Mouse (Mus musculus) left cerebral cortex, adult 11 months (tissue): ENCODE data around the gene Ccdc6.

Source experiments
- DNase-seq: peaks from one replicate; pipeline ENCODE4 v3.0.0; 2022; ENCODE audit warnings: low spot score

Gene Ccdc6

DNA sequence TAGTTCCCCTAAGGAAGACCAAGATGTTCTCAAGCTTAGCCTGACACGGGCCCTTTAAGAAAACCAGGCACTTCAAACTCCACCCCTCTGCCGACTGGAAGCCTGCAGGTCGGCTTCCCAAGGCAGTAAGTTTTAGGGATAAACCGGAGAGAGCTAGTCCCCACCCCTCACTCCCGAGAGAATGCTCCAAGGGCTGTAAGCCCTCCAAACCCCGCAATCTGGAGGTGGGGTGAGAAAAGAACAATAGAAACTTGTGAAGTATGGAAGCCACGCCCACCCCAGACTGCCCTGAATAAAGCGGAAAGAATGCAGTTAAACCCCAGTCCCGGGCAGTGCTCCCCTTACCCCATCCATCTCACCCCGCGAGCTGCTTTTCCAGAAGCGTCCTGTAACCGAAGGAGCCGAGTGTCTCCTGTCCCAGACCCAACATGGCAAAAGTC, 1.9 kb upstream of the Ccdc6 start:
- no peak for DNase-seq

DNA sequence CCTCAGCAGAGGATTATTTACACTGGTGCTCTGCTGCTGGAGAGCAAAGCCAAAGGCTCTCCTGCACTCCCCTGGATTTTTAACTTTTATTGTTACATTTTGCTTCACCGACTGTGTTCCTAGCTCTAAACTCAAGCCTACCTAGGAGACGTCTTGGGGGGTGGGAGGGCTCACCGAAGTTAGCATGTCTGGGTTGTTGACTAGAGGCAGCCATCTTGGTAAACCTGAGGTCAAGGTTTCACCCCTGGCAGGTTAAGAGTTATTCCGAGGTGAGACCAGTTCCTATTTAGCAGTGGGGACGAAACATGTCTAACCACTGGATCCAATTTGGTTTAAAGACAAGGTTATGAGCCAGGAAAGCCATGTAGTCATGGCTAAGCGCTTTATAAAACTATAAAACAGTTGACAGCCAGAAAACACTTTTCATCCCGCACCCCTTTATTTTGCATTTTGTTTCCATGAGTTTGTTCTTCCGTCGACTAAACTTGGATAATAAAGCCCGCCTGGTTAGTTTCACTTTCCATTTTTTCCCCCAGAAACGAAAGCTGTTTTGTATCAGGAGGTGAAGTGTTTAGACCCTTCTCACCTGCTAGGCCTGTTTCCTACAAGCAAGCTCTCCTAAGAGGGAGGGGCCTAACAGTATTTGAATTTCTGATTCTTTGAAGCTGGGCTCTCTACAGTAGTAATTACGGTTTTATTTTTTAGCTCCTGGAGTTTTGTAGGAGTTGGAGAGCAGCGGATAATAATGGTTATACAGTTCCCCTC, 1.2 kb upstream of the Ccdc6 start:
- no peak for DNase-seq

GRCm38 (mm10) chr10:70097291-70097901, 475 bp downstream of the Ccdc6 start:
- DNase-seq: peak; percentile 14

GRCm38 (mm10) chr10:70097911-70098569, 1.1 kb downstream of the Ccdc6 start:
- DNase-seq: peak; percentile 42

- no peak for DNase-seq
Observed at GRCm38 (mm10) chr10:70098626-70099025, 1.7 kb downstream of the Ccdc6 start.

DNA sequence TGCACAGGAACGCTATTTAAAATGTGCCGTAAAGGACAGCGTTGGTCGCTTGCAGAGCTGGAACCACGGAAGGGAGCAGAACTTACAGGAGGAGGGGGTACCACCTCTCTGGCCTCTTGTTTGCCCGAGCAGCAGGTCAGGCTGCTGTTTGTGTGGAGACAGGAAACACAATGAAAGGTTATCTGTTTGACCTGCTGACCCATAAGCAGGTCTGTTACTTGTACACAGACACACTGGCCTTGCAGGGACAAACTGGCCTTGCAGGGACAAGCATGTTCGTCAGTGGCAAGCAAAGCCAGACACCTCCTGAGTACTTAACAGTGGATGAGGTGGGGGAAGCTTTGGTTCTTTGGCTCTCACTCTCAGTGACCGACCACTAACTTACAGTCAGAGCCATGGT, 2.1 kb downstream of the Ccdc6 start:
- DNase-seq: no peak

GRCm38 (mm10) chr10:70102086-70102485, 5.2 kb downstream of the Ccdc6 start:
- no peak for DNase-seq

GRCm38 (mm10) chr10:70108016-70108415, 11.1 kb downstream of the Ccdc6 start:
- DNase-seq: no peak

- DNase-seq: no peak
Observed at GRCm38 (mm10) chr10:70109974-70110373, 13.1 kb downstream of the Ccdc6 start.

GRCm38 (mm10) chr10:70110815-70111214, 13.9 kb downstream of the Ccdc6 start:
- DNase-seq: no peak

DNA sequence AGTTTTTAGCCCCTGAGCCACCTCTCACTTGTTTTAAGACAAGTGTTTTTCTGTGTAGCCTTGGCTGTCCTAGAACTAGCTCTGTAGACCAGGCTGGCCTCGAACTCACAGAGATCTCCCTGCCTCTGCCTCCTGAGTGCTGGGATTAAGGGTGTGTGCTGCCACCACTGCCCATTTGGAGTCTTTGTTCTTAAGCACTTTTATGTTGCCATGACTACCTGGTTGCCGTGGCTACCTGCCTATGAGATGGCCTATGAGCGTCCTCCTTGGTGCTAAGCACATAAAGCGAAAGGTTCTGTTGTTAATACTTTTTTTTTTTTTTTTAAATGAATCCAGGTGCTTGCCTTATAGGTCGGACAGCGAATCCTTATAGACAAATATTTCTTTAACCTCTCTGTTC, 14.7 kb downstream of the Ccdc6 start:
- no peak for DNase-seq

DNA sequence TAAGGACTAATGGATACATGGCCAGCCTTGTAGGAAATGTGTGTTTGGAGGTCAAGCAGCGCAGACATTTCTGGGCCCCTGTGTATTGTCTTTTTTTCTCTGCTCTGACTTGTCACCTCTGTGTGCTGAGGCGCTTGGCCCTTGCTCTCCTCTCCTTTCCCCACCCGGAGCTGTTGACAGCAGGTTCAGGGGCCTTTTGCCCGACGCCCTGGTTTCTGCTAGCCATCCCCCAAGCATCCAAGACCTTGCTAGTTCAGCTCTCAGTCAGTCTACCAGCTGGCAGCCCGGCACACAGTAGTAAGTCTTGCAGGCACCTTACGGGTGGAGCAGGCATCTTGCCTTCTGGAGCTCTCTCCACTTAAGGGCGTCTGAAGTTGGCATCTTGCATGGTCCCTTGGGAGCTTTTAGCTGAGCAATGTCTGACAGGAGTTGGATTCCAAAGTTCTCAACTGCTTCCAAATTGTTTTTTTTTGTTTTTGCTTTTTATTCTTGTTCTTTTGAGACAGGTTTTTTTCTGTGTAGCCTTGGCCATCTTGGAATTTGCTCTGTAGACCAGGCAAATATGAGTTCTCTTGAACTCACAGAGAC, 17.2 kb downstream of the Ccdc6 start:
- no peak for DNase-seq

DNA sequence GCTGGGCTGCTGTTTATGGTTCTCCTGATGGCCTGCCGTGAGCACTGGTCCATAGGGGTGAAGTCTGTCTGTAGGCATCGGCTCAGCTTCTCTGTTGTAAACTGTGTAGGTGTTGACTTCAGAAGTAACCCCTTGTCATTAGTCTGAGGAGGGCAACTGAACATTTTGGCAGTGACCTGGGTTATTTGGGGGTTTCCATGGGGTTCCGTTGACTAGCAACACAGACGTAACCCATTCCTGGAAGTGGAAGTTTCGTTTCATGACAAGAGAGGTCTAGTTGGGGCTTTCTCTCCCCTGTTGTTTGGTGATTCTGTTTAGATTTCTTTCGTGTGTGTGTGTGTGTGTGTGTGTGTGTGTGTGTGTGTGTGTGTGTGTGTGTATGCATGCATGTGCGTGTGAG, 19.5 kb downstream of the Ccdc6 start:
- no peak for DNase-seq

- no peak for DNase-seq
Observed at GRCm38 (mm10) chr10:70119451-70119850, 22.5 kb downstream of the Ccdc6 start.

DNA sequence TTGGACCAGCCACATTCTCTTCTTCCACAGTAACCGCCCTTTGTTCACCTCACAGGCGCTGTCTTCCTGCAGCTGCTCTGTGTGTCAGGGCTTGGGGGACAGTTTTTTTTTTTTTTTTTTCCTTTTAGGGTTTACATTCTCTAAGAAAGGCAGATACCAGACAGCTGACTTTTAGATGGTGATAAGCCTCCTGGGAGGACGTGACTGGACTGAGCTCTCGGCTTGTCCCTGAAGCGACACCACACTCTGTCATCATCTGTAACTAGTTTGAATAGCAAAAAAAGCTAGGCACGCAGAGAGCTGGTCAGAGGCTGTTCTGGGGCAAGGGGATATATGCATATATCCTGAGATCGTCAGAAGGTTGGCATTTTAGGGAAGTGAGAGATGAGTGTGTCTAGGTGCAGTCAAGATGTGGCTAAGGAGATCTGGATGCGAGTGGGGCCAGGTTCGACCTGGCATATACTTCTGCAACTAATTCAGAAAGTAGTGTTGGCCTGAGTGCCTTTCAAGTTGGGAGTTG, 23.0 kb downstream of the Ccdc6 start:
- DNase-seq: no peak

DNA sequence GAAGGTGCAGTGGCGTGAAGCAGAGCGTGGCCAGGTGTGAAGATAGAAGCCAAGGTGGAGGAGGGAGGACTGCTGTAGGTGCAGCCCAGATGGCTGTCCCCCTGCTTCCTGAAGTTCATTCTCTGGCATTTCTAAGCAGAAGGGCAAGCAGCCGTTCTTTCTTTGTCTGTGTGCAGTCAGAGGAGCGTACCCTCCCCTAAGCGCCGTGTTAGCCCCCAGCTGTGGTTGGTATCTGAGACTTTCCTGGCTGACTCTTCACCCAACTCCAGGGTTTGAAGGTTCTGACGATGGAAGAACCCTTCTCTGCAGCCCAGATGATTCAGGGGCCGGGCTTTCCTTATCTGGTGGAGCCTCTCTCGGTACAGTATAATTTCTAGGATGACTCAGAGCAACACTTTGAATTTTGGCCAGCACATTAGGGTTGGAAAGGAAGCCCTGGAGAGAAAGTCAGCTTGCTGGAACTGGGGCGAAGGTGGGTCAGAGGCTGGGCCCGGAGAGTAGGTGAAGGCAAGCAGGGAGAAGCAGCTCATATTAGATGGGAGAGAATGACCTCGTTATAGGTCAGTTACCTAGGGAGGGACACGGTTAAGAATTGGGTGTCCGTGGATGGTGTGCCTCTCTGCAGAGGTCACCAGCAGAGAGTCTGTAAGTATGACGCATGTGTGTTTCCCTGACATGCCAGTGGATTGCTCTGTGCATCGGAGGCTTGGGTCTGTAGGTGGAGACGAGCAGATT, 23.9 kb downstream of the Ccdc6 start:
- no peak for DNase-seq

- no peak for DNase-seq
Observed at GRCm38 (mm10) chr10:70121406-70121695, 24.4 kb downstream of the Ccdc6 start.

- DNase-seq: no peak
Observed at GRCm38 (mm10) chr10:70123454-70123853, 26.5 kb downstream of the Ccdc6 start.

DNA sequence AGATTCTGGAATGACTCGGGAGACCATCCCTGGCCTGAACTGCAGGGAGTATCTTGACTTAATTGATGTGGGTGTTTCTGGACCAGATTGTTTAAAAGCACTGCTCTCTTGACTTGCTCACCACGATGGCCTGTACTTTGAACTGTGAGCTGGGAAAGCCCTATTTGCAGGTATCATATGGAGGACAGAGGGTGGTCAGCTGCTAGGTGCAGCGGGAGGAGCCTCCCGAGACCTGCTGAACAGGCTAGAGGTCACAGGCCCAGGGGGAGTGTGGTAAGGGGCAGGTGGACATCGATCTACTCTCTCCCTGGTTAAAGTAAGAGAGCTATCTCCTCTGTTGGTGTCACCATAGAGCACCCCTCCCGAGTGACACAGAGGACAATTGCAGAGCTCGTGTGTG, 28.6 kb downstream of the Ccdc6 start:
- no peak for DNase-seq

- no peak for DNase-seq
Observed at GRCm38 (mm10) chr10:70127273-70127672, 30.4 kb downstream of the Ccdc6 start.

- no peak for DNase-seq
Observed at GRCm38 (mm10) chr10:70128408-70128807, 31.5 kb downstream of the Ccdc6 start.

DNA sequence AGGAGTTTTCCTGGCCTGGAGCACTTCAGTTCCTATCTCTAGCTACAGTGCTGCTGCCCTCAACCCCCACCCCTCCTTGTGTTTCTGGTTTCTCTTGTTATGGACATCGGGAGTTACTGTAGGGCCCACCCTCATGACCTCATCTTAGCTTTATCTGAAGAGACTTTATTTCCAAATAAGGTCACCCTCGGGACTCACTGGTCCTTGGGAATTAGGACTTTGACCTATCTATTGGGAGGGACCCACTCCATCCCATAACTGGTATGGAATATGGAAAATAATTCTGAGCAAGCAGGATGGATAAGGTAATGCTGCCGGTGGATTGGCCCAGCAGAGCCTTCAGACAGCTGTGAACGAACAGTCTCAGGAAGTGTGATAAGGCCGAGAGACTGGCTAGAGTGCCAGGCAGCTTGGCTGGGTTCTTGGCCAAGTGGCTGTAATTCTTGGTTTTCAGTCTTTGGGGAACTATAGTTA, 35.2 kb downstream of the Ccdc6 start:
- no peak for DNase-seq
